Mouse (Mus musculus): ENCODE measurements around the gene Robo4. TPM values are rescaled to one million over a fixed set of nuclear protein-coding genes. Genes with fewer than 3 reads are reported as not detected.

Gene Robo4
- polyA plus RNA-seq (2012; rRNA removed; ENCODE audit: low replicate concordance) = 48.2 and 50.0 TPM in 2 replicates

DNA sequence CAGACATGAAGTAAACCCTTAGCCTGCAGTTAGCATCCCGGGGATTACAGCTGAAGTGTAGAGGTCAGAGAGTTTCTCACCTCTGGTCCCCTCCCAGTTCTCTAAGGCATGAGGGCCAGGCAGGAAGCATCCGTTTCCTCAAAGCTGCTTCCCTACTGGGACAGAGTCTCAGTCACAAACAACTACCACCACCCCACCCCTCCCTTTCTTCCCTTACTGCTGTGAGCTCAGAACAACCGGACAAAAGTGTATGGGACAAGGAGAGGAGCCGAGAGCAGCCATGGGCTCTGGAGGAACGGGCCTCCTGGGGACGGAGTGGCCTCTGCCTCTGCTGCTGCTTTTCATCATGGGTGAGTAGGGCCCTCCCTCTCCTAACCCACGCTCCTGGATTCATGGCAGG lies at the start of gene Robo4:
TSS of gene Robo4 (plus strand) at position 96 of the 400 bp plus-strand sequence.

DNA sequence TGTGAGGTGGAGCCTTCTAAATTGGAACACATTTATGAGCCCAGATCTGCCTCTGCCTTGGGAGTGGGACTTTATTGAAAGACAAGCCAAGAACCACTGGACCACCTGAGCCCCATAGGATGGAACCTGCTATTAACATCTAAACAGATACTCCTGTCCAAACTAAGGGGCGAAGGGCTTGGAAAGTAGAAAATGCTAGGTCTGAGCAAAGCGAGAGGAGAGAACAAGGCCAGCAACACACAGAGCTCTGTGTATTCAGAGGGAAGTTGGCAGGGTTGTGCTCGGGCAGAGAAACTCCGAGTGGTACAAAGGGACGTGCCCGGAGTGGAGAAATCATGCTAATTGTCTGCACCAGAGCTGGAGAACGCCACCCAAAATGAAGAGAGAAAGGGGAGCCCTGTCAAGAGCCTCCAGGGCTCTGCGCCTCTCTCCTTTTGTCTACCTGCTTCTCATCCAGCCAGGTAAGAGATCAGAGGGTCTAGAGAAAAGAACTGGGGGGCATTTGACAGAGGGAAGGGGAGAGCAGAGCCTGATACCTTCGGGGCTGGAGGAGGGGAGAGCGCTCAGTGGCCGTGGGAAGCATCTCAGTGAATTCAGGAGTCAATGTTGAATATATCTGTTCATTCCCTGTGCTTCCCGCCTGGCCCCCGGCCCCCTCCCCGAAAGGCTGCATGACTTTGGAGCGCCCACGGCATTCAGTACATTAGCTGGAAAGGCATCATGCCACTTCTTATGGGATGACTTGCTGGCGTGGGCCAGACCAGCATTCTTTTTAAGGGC lies 34.2 kb upstream of the Robo4 start, which contains the start of gene Hepacam:
TSS of gene Hepacam (plus strand) at position 51 of the 780 bp plus-strand sequence.

DNA sequence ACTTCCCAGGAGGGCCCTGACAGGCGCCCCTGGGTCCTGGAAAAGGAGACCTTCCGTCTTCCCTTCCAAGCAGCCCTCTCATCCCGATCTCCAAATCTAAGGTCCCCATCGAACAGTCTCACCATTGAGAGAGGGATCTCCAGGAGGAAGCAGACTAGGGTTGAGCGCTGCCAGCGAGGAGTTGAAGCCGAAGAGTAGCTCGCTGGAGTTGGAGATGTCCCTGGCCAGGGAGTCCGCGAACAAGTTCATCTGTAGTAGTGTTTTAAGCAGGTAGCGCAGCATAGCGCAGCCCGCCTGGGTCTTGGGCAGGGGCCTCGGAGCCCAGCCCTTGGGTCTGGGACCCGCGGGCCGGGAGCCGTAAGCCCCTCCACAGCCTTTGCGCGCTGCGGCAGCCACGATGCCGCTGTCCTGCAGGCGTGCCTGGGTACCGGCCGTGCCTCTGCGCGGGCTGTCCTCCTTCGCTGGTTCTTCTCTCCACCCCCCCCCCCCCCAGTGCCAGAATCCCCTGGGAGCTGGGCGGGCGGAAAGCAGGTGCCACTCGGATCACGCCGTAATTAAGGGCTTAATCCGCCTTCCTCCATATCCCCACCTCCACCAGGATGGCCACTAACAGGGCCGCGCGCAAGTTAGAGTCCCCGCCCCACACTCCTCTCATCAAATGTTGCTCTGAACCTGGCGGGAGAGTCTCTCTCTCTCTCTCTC lies 31.2 kb downstream of the Robo4 start, which contains the start of gene Robo3:
TSS of gene Robo3 (minus strand) at position 527 of the 702 bp plus-strand sequence.

Other genes starting within 250 kb of the Robo4 start
- gene Tmem218, start 193.7 kb upstream of the Robo4 start, polyA plus RNA-seq (2012; rRNA removed; ENCODE audit: low replicate concordance) = 1.4 and 3.7 TPM in 2 replicates
- 7.9 and 9.5 TPM in 2 replicates for gene Slc37a2, start 146.2 kb upstream of the Robo4 start, polyA plus RNA-seq (2012; rRNA removed; ENCODE audit: low replicate concordance)
- gene Ccdc15, start 53.5 kb upstream of the Robo4 start, polyA plus RNA-seq (2012; rRNA removed; ENCODE audit: low replicate concordance) = 0.83 and 4.2 TPM in 2 replicates
- gene Hepacam, start 34.5 kb upstream of the Robo4 start, polyA plus RNA-seq (2012; rRNA removed; ENCODE audit: low replicate concordance) = 0.50 and 0.59 TPM in 2 replicates
- 0.07 and 0.13 TPM in 2 replicates for gene Robo3, start 31.3 kb downstream of the Robo4 start, polyA plus RNA-seq (2012; rRNA removed; ENCODE audit: low replicate concordance)
- gene Msantd2, start 87.4 kb downstream of the Robo4 start, polyA plus RNA-seq (2012; rRNA removed; ENCODE audit: low replicate concordance) = 18.1 and 21.3 TPM in 2 replicates
- 59.3 and 80.1 TPM in 2 replicates for gene Esam, start 126.2 kb downstream of the Robo4 start, polyA plus RNA-seq (2012; rRNA removed; ENCODE audit: low replicate concordance)
- gene Vsig2, start 137.4 kb downstream of the Robo4 start, polyA plus RNA-seq (2012; rRNA removed; ENCODE audit: low replicate concordance) = 12.1 and 19.5 TPM in 2 replicates
- gene Nrgn, start 151.0 kb downstream of the Robo4 start, polyA plus RNA-seq (2012; rRNA removed; ENCODE audit: low replicate concordance) = 3.0 and 8.3 TPM in 2 replicates
- 6.1 and 17.9 TPM in 2 replicates for gene Siae, start 153.8 kb downstream of the Robo4 start, polyA plus RNA-seq (2012; rRNA removed; ENCODE audit: low replicate concordance)
- 0.70 TPM in 1 of 2 replicates, not detected in the other for gene Spa17, start 211.8 kb downstream of the Robo4 start, polyA plus RNA-seq (2012; rRNA removed; ENCODE audit: low replicate concordance)

All from mammary gland, adult 2 months (tissue).